Mouse (Mus musculus): ENCODE measurements around the gene Smr3a. TPM values are rescaled to one million over a fixed set of nuclear protein-coding genes. Genes with fewer than 3 reads are reported as not detected.

Smr3a gene
- polyA plus RNA-seq (2014; fragmentation: Illumina TruSeq; extraction: RNeasy Lipid Tissue Mini Kit (QIAGEN cat#74804)): not detected

DNA sequence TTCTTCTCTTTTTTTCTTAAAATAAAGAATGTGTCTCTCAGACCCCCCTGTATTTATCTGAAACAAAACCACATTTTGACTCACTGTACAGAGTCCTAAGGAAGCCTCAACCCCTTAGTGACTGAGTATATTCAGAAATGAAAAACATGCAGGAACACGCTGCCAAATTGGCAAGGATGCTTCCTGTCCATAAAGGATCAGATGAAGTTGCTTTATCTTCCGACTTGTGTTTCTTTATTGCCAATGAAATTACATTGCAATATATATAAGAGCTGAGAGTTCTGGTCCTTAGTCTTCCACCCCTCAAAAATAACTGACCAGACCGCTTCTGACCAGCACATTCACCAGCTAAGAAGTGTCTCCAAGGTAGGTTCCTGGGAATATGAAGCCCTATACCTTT is at the start of gene Smr3a:
Gene Smr3a, plus strand, starts transcription at position 301 of the 400 bp plus-strand sequence.

DNA sequence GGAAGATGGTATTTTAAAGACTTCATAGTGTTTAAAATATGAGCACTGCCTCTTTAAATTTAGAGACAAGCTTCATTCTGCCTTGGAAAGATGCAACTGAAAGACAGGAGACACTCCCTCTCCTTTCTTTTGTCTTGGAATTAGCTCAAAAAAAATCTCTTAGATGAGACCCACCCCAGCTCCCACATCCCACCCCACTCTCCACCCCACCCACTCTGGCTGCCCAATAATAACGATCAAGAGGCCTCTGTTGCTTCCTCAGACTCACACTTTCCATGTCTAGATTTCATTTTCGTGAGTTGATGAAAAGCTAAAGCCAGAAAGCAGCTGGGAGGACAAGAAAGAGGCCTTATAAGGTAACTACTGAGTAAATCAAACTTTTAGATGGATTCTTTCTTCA is 33.1 kb upstream of the Smr3a start, which contains the start of the genes 2310003L06Rik and Gm28434:
Gene 2310003L06Rik, plus strand, starts transcription at position 259 of the 400 bp plus-strand sequence.
Gene Gm28434, plus strand, starts transcription at position 317 of the 400 bp plus-strand sequence.

DNA sequence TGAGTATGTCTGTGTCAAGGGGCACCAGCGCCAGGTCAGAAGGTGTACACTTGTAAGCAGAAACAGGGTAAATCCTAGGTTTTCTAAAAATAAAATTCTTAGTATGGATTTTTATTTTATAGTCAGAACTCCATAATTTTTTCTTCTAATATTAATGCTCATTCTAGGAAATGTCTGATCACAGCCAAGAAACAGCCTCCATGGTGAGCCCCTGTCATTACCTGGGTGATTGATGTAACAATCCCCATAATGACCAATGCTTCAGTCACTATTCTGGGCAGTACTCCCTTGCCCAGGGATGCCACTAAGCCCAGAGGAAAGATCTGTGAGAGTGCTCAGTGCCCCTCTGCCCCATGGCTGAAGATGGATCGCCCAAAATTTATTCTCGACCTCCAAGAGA is 23.2 kb upstream of the Smr3a start, which contains the start of gene Cabs1:
Gene Cabs1, plus strand, starts transcription at position 301 of the 400 bp plus-strand sequence.

Other genes with a start within 250 kb of the Smr3a start
- gene Csn1s2a, start 228.0 kb upstream of the Smr3a start, polyA plus RNA-seq (2014; fragmentation: Illumina TruSeq; extraction: RNeasy Lipid Tissue Mini Kit (QIAGEN cat#74804)): not detected
- gene Csn1s2b, start 194.5 kb upstream of the Smr3a start, polyA plus RNA-seq (2014; fragmentation: Illumina TruSeq; extraction: RNeasy Lipid Tissue Mini Kit (QIAGEN cat#74804)): not detected
- gene Prr27, start 176.9 kb upstream of the Smr3a start, polyA plus RNA-seq (2014; fragmentation: Illumina TruSeq; extraction: RNeasy Lipid Tissue Mini Kit (QIAGEN cat#74804)): not detected
- gene Odam, start 117.5 kb upstream of the Smr3a start, polyA plus RNA-seq (2014; fragmentation: Illumina TruSeq; extraction: RNeasy Lipid Tissue Mini Kit (QIAGEN cat#74804)): not detected
- not detected for gene Csn3, start 77.0 kb upstream of the Smr3a start, polyA plus RNA-seq (2014; fragmentation: Illumina TruSeq; extraction: RNeasy Lipid Tissue Mini Kit (QIAGEN cat#74804))
- gene 2310003L06Rik, start 33.1 kb upstream of the Smr3a start, polyA plus RNA-seq (2014; fragmentation: Illumina TruSeq; extraction: RNeasy Lipid Tissue Mini Kit (QIAGEN cat#74804)): 0.57 TPM
- not detected for gene Gm28434, start 33.0 kb upstream of the Smr3a start, polyA plus RNA-seq (2014; fragmentation: Illumina TruSeq; extraction: RNeasy Lipid Tissue Mini Kit (QIAGEN cat#74804))
- not detected for gene Cabs1, start 23.1 kb upstream of the Smr3a start, polyA plus RNA-seq (2014; fragmentation: Illumina TruSeq; extraction: RNeasy Lipid Tissue Mini Kit (QIAGEN cat#74804))
- gene Smr2, start 84.0 kb downstream of the Smr3a start, polyA plus RNA-seq (2014; fragmentation: Illumina TruSeq; extraction: RNeasy Lipid Tissue Mini Kit (QIAGEN cat#74804)): not detected
- not detected for gene Gm11116, start 109.0 kb downstream of the Smr3a start, polyA plus RNA-seq (2014; fragmentation: Illumina TruSeq; extraction: RNeasy Lipid Tissue Mini Kit (QIAGEN cat#74804))
- not detected for gene Gm11115, start 151.6 kb downstream of the Smr3a start, polyA plus RNA-seq (2014; fragmentation: Illumina TruSeq; extraction: RNeasy Lipid Tissue Mini Kit (QIAGEN cat#74804))